Mouse (Mus musculus) MEL (cell line): ENCODE measurements around the gene Gm5244. TPM values are rescaled to one million over a fixed set of nuclear protein-coding genes. Genes with fewer than 3 reads are reported as not detected.

ENCODE experiments used
- DNase-seq: peaks from one replicate; pipeline ENCODE4 v3.0.0; 2011; ENCODE audit warnings: low read depth, low spot score
- H3K27ac ChIP-seq: 2 replicates; pipeline ENCODE4 v1.5.1; 2012; ENCODE audit warnings: low read depth, mild to moderate bottlenecking, control low read depth, low read length, moderate library complexity; ENCODE audit not compliant: control insufficient read depth
- H3K27me3 ChIP-seq, 2 experiments: fragments of 150-350 bp in 1 of 2; sonication (generic) in 1 of 2; 2 replicates each; pipeline ENCODE4 v1.6.1; 2012; ENCODE audit warnings: low read length in 2 of 2, mild to moderate bottlenecking in 2 of 2, improper control_type of control experiment in 1 of 2, moderate library complexity in 1 of 2; ENCODE audit not compliant: insufficient read depth in 2 of 2, control insufficient read depth in 1 of 2
- H3K36me3 ChIP-seq, 2 experiments: 2 replicates each; pipeline ENCODE4 v1.6.1; 2012 to 2014; ENCODE audit warnings: low read length in 2 of 2, improper control_type of control experiment in 1 of 2, inconsistent platforms in 1 of 2, mild to moderate bottlenecking in 1 of 2; ENCODE audit not compliant: insufficient read depth in 2 of 2, control insufficient read depth in 1 of 2
- H3K4me1 ChIP-seq, 2 experiments: fragments of 150-350 bp in 1 of 2; sonication (generic) in 1 of 2; 2 replicates each; pipeline ENCODE4 v1.6.1; 2012; ENCODE audit warnings: low read length in 2 of 2, improper control_type of control experiment in 1 of 2, mild to moderate bottlenecking in 1 of 2; ENCODE audit not compliant: insufficient read depth in 2 of 2, control insufficient read depth in 1 of 2
- H3K4me3 ChIP-seq, 2 experiments: fragments of 150-350 bp in 1 of 2; sonication (generic) in 1 of 2; 2 replicates each; pipeline ENCODE4 v1.5.1; 2012; ENCODE audit warnings: low read depth in 2 of 2, low read length in 2 of 2, mild to moderate bottlenecking in 2 of 2, moderate library complexity in 2 of 2, control low read depth in 1 of 2, improper control_type of control experiment in 1 of 2; ENCODE audit not compliant: control insufficient read depth in 1 of 2, insufficient read depth in 1 of 2
- H3K79me2 ChIP-seq: 2 replicates; pipeline ENCODE4 v1.6.1; 2012; ENCODE audit warnings: mild to moderate bottlenecking, low read length, moderate library complexity; ENCODE audit not compliant: control insufficient read depth, poor library complexity, insufficient read depth
- H3K9ac ChIP-seq: 2 replicates; pipeline ENCODE4 v1.6.1; 2012; ENCODE audit warnings: low read depth, mild to moderate bottlenecking, control low read depth, low read length, moderate library complexity; ENCODE audit not compliant: control insufficient read depth, poor library complexity, severe bottlenecking
- H3K9me3 ChIP-seq: fragments of 150-350 bp; sonication (generic); replicated peaks from 2 replicates; pipeline ENCODE4 v1.6.1; 2012; ENCODE audit warnings: mild to moderate bottlenecking, low read length, improper control_type of control experiment, moderate library complexity; ENCODE audit not compliant: insufficient read depth
- CHD1 ChIP-seq: IDR thresholded peaks from 2 replicates; pipeline ENCODE4 v1.6.1; 2012; ENCODE audit warnings: low read depth, mild to moderate bottlenecking, inconsistent platforms, low read length, improper control_type of control experiment
- CHD2 ChIP-seq: IDR thresholded peaks from 2 replicates; pipeline ENCODE4 v1.6.1; 2011; ENCODE audit warnings: low read length, improper control_type of control experiment
- E2F4 ChIP-seq: IDR thresholded peaks from 2 replicates; pipeline ENCODE4 v1.6.1; 2011; ENCODE audit warnings: low read depth, low read length, improper control_type of control experiment, borderline replicate concordance
- ELF1 ChIP-seq: IDR thresholded peaks from 2 replicates; pipeline ENCODE4 v1.6.1; 2014; ENCODE audit warnings: low read depth, mild to moderate bottlenecking, inconsistent platforms, low read length, improper control_type of control experiment, moderate library complexity
- ETS1 ChIP-seq: IDR thresholded peaks from 2 replicates; pipeline ENCODE4 v1.6.1; 2012; ENCODE audit warnings: low read depth, mild to moderate bottlenecking, inconsistent platforms, low read length, improper control_type of control experiment, moderate library complexity
- GATA1 ChIP-seq: IDR thresholded peaks from 2 replicates; pipeline ENCODE4 v1.6.1; 2011; ENCODE audit warnings: low read depth, low read length, improper control_type of control experiment
- HCFC1 ChIP-seq: IDR thresholded peaks from 2 replicates; pipeline ENCODE4 v1.6.1; 2012; ENCODE audit warnings: low read depth, mild to moderate bottlenecking, inconsistent platforms, low read length, improper control_type of control experiment, moderate library complexity
- JUND ChIP-seq: IDR thresholded peaks from 2 replicates; pipeline ENCODE4 v1.6.1; 2011; ENCODE audit warnings: low read depth, mild to moderate bottlenecking, improper control_type of control experiment, low read length
- KAT2A ChIP-seq: conservative IDR thresholded peaks from 2 replicates; pipeline ENCODE4 v1.6.1; 2012; ENCODE audit warnings: low read depth, low read length, improper control_type of control experiment, inconsistent platforms
- MAFK ChIP-seq: IDR thresholded peaks from 2 replicates; pipeline ENCODE4 v1.6.1; 2011; ENCODE audit warnings: low read depth, mild to moderate bottlenecking, low read length, improper control_type of control experiment, borderline replicate concordance
- MAX ChIP-seq: IDR thresholded peaks from 2 replicates; pipeline ENCODE4 v1.6.1; 2011; ENCODE audit warnings: low read length, improper control_type of control experiment
- MAZ ChIP-seq: IDR thresholded peaks from 2 replicates; pipeline ENCODE4 v1.6.1; 2012; ENCODE audit warnings: low read depth, mild to moderate bottlenecking, inconsistent platforms, low read length, improper control_type of control experiment
- MEF2A ChIP-seq: IDR thresholded peaks from 2 replicates; pipeline ENCODE4 v1.6.1; 2014; ENCODE audit warnings: low read depth, mild to moderate bottlenecking, inconsistent platforms, low read length, improper control_type of control experiment; ENCODE audit not compliant: poor library complexity, insufficient replicate concordance, severe bottlenecking; ENCODE audit errors: extremely low read depth
- MXI1 ChIP-seq: IDR thresholded peaks from 2 replicates; pipeline ENCODE4 v1.6.1; 2011; ENCODE audit warnings: mild to moderate bottlenecking, low read depth, low read length, improper control_type of control experiment
- MYB ChIP-seq: IDR thresholded peaks from 2 replicates; pipeline ENCODE4 v1.6.1; 2011; ENCODE audit warnings: mild to moderate bottlenecking, low read depth, low read length, improper control_type of control experiment
- MYC ChIP-seq: IDR thresholded peaks from 2 replicates; pipeline ENCODE4 v1.6.1; 2011; ENCODE audit warnings: low read depth, mild to moderate bottlenecking, low read length, improper control_type of control experiment, moderate library complexity
- NRF1 ChIP-seq: IDR thresholded peaks from 2 replicates; pipeline ENCODE4 v1.6.1; 2014; ENCODE audit warnings: low read depth, mild to moderate bottlenecking, inconsistent platforms, low read length, improper control_type of control experiment, moderate library complexity; ENCODE audit not compliant: poor library complexity, insufficient read depth, severe bottlenecking
- POLR2AphosphoS2 ChIP-seq: IDR thresholded peaks from 2 replicates; pipeline ENCODE4 v1.6.1; 2011; ENCODE audit warnings: low read length, improper control_type of control experiment
- POLR2AphosphoS5 ChIP-seq: IDR thresholded peaks from 2 replicates; pipeline ENCODE4 v1.6.1; 2012; ENCODE audit warnings: low read depth, borderline replicate concordance, mild to moderate bottlenecking, inconsistent platforms, low read length, moderate library complexity, mixed read lengths
- RAD21 ChIP-seq: IDR thresholded peaks from 2 replicates; pipeline ENCODE4 v1.6.1; 2011; ENCODE audit warnings: mild to moderate bottlenecking, low read depth, low read length, improper control_type of control experiment
- RCOR1 ChIP-seq: IDR thresholded peaks from 2 replicates; pipeline ENCODE4 v1.6.1; 2012; ENCODE audit warnings: low read depth, mild to moderate bottlenecking, inconsistent platforms, low read length, improper control_type of control experiment
- SIN3A ChIP-seq: IDR thresholded peaks from 2 replicates; pipeline ENCODE4 v1.6.1; 2012; ENCODE audit warnings: low read length, improper control_type of control experiment, inconsistent platforms
- SMC3 ChIP-seq: IDR thresholded peaks from 2 replicates; pipeline ENCODE4 v1.6.1; 2011; ENCODE audit warnings: low read depth, low read length, improper control_type of control experiment
- TBP ChIP-seq: IDR thresholded peaks from 2 replicates; pipeline ENCODE4 v1.8.0; 2011; ENCODE audit warnings: low read depth, low read length, improper control_type of control experiment
- UBTF ChIP-seq: IDR thresholded peaks from 2 replicates; pipeline ENCODE4 v1.6.1; 2012; ENCODE audit warnings: low read depth, mild to moderate bottlenecking, inconsistent platforms, low read length, improper control_type of control experiment, moderate library complexity, borderline replicate concordance; ENCODE audit not compliant: insufficient read depth
- USF1 ChIP-seq: IDR thresholded peaks from 2 replicates; pipeline ENCODE4 v1.6.1; 2014; ENCODE audit warnings: low read depth, mild to moderate bottlenecking, inconsistent platforms, low read length, improper control_type of control experiment, moderate library complexity
- USF2 ChIP-seq, 2 experiments: IDR thresholded peaks; 2 replicates each; pipeline ENCODE4 v1.6.1; 2011 to 2012; ENCODE audit warnings: improper control_type of control experiment in 2 of 2, low read length in 2 of 2, borderline replicate concordance in 1 of 2, inconsistent platforms in 1 of 2, low read depth in 1 of 2, mild to moderate bottlenecking in 1 of 2; ENCODE audit not compliant: insufficient read depth in 1 of 2
- ZC3H11A ChIP-seq: IDR thresholded peaks from 2 replicates; pipeline ENCODE4 v1.6.1; 2012; ENCODE audit warnings: low read depth, mild to moderate bottlenecking, inconsistent platforms, low read length, improper control_type of control experiment
- ZMIZ1 ChIP-seq: IDR thresholded peaks from 2 replicates; pipeline ENCODE4 v1.6.1; 2012; ENCODE audit warnings: low read depth, mild to moderate bottlenecking, inconsistent platforms, low read length, improper control_type of control experiment, moderate library complexity
- ZNF384 ChIP-seq: IDR thresholded peaks from 2 replicates; pipeline ENCODE4 v1.6.1; 2012; ENCODE audit warnings: low read depth, mild to moderate bottlenecking, inconsistent platforms, low read length, improper control_type of control experiment
- polyA plus RNA-seq, 2 experiments: library from polyadenylated mRNA; stranded (reverse) in 1 of 2; unstranded in 1 of 2; fragments of >175 nt in 1 of 2; fragments of >200 nt in 1 of 2; gene quantifications; 2 replicates each; pipeline versions ENCODE4 v1.2.1 to v1.2.4; 2012; ENCODE audit warnings: low replicate concordance in 2 of 2, low read depth in 1 of 2; ENCODE audit not compliant: insufficient read length in 2 of 2, insufficient read depth in 1 of 2, missing spikeins in 1 of 2
- total RNA-seq: library from RNA; depleted of rRNA; stranded (reverse); fragments of 300-350 nt; gene quantifications from 2 replicates; pipeline ENCODE4 v1.2.3, GENCODE M21; 2012; rRNA removed

The Gm5244 gene
- total RNA-seq (not detected in 2 replicates), polyA plus RNA-seq (under 1 TPM in 1 of 2 experiments, not detected in 1; 0.13 TPM)

GRCm38 (mm10) chr19:12846382-12846781 is at the start of gene Gm5244:
Gm5244 (plus strand) TSS chr19:12846682.
- H3K4me1 ChIP-seq = no peaks in the 10 kb centered on the region
- no peaks in the 10 kb centered on the region for H3K27me3 ChIP-seq
- DNase-seq = no peak
- no peaks in the 10 kb centered on the region for H3K9me3 ChIP-seq
- H3K79me2 ChIP-seq = no peaks in the 10 kb centered on the region
- no peak within 1 kb of the TSS for H3K9ac ChIP-seq
- no peak within 1 kb of the TSS for H3K27ac ChIP-seq
- H3K36me3 ChIP-seq = no peaks in the 10 kb centered on the region
- H3K4me3 ChIP-seq = no peak within 1 kb of the TSS
- TF ChIP-seq MXI1 (no peak), ELF1 (no peak), RAD21 (no peak), USF1 (no peak), NRF1 (no peak), ZC3H11A (no peak), MAX (no peak), ETS1 (no peak), ZMIZ1 (no peak), MAFK (no peak), JUND (no peak)

DNA sequence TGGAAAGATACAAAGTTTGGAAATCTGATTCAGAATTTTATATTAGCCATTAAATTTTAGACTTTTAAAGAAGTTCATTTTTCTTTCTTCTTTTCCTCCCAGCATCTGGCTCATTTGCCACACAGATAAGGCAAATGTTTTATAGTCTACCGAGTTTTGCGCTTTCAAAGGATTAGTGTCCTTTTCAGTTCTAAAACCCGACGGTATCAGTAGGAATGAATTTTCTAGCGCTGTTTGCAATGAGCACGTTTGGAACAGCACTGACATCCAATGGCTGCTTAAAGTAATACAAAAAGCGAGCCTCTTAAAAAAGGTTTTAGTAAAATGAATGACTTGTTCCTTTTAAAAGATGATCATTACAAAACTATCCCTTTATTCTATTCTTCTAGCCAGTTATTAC is 49.4 kb upstream of the Gm5244 start:
- H3K9ac ChIP-seq = peak overlapping the region; percentile 100
- peaks cover 28% of the 10 kb centered on the region for H3K79me2 ChIP-seq
- H3K4me3 ChIP-seq = peak overlapping the region; percentile 44 to 95
- H3K4me1 ChIP-seq = peaks cover 0 to 12% of the 10 kb centered on the region in 2 experiments; a peak in 2 of 4 replicates
- DNase-seq = peak; percentile 73
- peak overlapping the region; percentile 97 for H3K27ac ChIP-seq
- no peaks in the 10 kb centered on the region for H3K27me3 ChIP-seq
- H3K36me3 ChIP-seq = peaks cover 0 to 8% of the 10 kb centered on the region in 2 experiments; a peak in 3 of 4 replicates
- no peaks in the 10 kb centered on the region for H3K9me3 ChIP-seq
- TF ChIP-seq UBTF (no peak), RAD21 (peak; percentile 58), HCFC1 (0 out of 2 replicates have a peak, but pooled peaks have one; percentile 16), SMC3 (peak; percentile 43), MAX (no peak), MAZ (no peak), USF2 (IDR thresholded peaks at IDR 0.05; ENCODE audit: borderline replicate concordance in 1 of 2, insufficient read depth in 1 of 2, low read depth in 1 of 2, low read length in 2 of 2) (no peak), MEF2A (no peak), TBP (no peak), GATA1 (0 out of 2 replicates have a peak, but pooled peaks have one; percentile 5), RCOR1 (no peak), JUND (no peak), CHD1 (no peak), KAT2A (no peak), ZC3H11A (peak; percentile 12; the same call in 1 of the 2 replicates), ZNF384 (peak; percentile 47), POLR2AphosphoS2 (no peak), MXI1 (peak; percentile 18; the same call in 1 of the 2 replicates), MYC (no peak), MAFK (no peak), MYB (no peak), POLR2AphosphoS5 (no peak), E2F4 (no peak), CHD2 (no peak), USF1 (no peak), SIN3A (no peak; the same call in 1 of the 2 replicates), ELF1 (no peak)
